Mouse (Mus musculus): ENCODE data around the gene Slc38a7. TPM values are rescaled to one million over a fixed set of nuclear protein-coding genes. Genes with fewer than 3 reads are reported as not detected.
"Not testable (repeated sequence)": the region's sequence is repeated elsewhere in the genome, so short reads cannot be mapped to it uniquely, and the experiment has no call there.

Slc38a7 gene
- polyA plus RNA-seq, 1 experiment from 2014 or later = 14.1 TPM

GRCm38 (mm10) chr8:95837266-95837665 lies 16.1 kb downstream of the Slc38a7 start:
- WGBS = 89% methylated on average over 10 of the region's 10 CpGs

GRCm38 (mm10) chr8:95835891-95836290 lies 17.4 kb downstream of the Slc38a7 start:
- TF ChIP-seq CTCF (IDR thresholded peaks at IDR 0.05; ENCODE audit: low read depth) = no peak
- no peak overlapping the region for H3K4me3 ChIP-seq (ENCODE audit: low read depth, low read length)

More at GRCm38 (mm10) chr8:95837266-95837665, 16.1 kb downstream of the Slc38a7 start:
- Histone ChIP-seq H3K9ac (no peak overlapping the region), H3K9me3 (ENCODE audit: low read depth, low read length) (no peaks in the 10 kb centered on the region), H3K4me2 (no peak overlapping the region), H3K4me1 (ENCODE audit: insufficient read depth) (no peaks in the 10 kb centered on the region), H3K4me3 (ENCODE audit: low read depth, low read length) (no peak overlapping the region), H3K27me3 (ENCODE audit: insufficient read depth, low read length) (no peaks in the 10 kb centered on the region), H3K36me3 (ENCODE audit: insufficient read depth) (peaks cover 22% of the 10 kb centered on the region; the same call in 1 of the 2 replicates), H3K27ac (ENCODE audit: low read depth) (no peak overlapping the region)
- ATAC-seq (ENCODE audit: insufficient read depth) (no peak), DNase-seq (no peak)
- TF ChIP-seq CTCF (IDR thresholded peaks at IDR 0.05; ENCODE audit: low read depth) = no peak

GRCm38 (mm10) chr8:95833435-95833984 lies 19.8 kb downstream of the Slc38a7 start:
- peak; percentile 48 for DNase-seq
- no peak overlapping the region for H3K27ac ChIP-seq (ENCODE audit: low read depth)
- H3K9ac ChIP-seq = peak overlapping the region; percentile 36
- H3K9me3 ChIP-seq (ENCODE audit: low read depth, low read length) = no peaks in the 10 kb centered on the region
- H3K4me3 ChIP-seq (ENCODE audit: low read depth, low read length) = peak overlapping the region; percentile 31
- 0 out of 2 replicates have a peak, but pooled peaks cover 7% of the 10 kb centered on the region for H3K36me3 ChIP-seq (ENCODE audit: insufficient read depth)
- no peaks in the 10 kb centered on the region for H3K4me1 ChIP-seq (ENCODE audit: insufficient read depth)
- peak; percentile 70 for ATAC-seq (ENCODE audit: insufficient read depth)
- 2% methylated on average over 16 of the region's 16 CpGs for WGBS
- no peak for TF ChIP-seq CTCF (IDR thresholded peaks at IDR 0.05; ENCODE audit: low read depth)
- no peaks in the 10 kb centered on the region for H3K27me3 ChIP-seq (ENCODE audit: insufficient read depth, low read length)
- peak overlapping the region; percentile 58 for H3K4me2 ChIP-seq

More at GRCm38 (mm10) chr8:95835891-95836290, 17.4 kb downstream of the Slc38a7 start:
- DNase-seq = no peak
- Histone ChIP-seq H3K9ac (no peak overlapping the region), H3K27me3 (ENCODE audit: insufficient read depth, low read length) (no peaks in the 10 kb centered on the region), H3K4me2 (no peak overlapping the region), H3K9me3 (ENCODE audit: low read depth, low read length) (no peaks in the 10 kb centered on the region), H3K4me1 (ENCODE audit: insufficient read depth) (no peaks in the 10 kb centered on the region), H3K27ac (ENCODE audit: low read depth) (no peak overlapping the region), H3K36me3 (ENCODE audit: insufficient read depth) (0 out of 2 replicates have a peak, but pooled peaks cover 14% of the 10 kb centered on the region)
- 61% methylated on average over 4 of the region's 4 CpGs for WGBS
- no peak for ATAC-seq (ENCODE audit: insufficient read depth)

- no peaks in the 10 kb centered on the region for H3K4me1 ChIP-seq (ENCODE audit: insufficient read depth)
- 0 out of 2 replicates have a peak overlapping the region, but pooled peaks have one; percentile 36 for H3K27ac ChIP-seq (ENCODE audit: low read depth)
- 0 out of 2 replicates have a peak, but pooled peaks cover 7% of the 10 kb centered on the region for H3K36me3 ChIP-seq (ENCODE audit: insufficient read depth)
- peak overlapping the region; percentile 31 for H3K4me3 ChIP-seq (ENCODE audit: low read depth, low read length)
- no peaks in the 10 kb centered on the region for H3K27me3 ChIP-seq (ENCODE audit: insufficient read depth, low read length)
- ATAC-seq (ENCODE audit: insufficient read depth) = peak; percentile 67
- H3K9me3 ChIP-seq (ENCODE audit: low read depth, low read length) = no peaks in the 10 kb centered on the region
- peak; percentile 96 for DNase-seq
- H3K9ac ChIP-seq = peak overlapping the region; percentile 36; the same call in 1 of the 2 replicates
- peak; percentile 94 for TF ChIP-seq CTCF (IDR thresholded peaks at IDR 0.05; ENCODE audit: low read depth)
- peak overlapping the region; percentile 58 for H3K4me2 ChIP-seq
- 16% methylated on average over 16 of the region's 16 CpGs for WGBS
Measured at GRCm38 (mm10) chr8:95832603-95833434, 20.5 kb downstream of the Slc38a7 start.

GRCm38 (mm10) chr8:95830144-95830543 lies 23.2 kb downstream of the Slc38a7 start:
- H3K4me3 ChIP-seq (ENCODE audit: low read depth, low read length) = no peak overlapping the region
- no peak overlapping the region for H3K9ac ChIP-seq
- 54% methylated on average over 3 of the region's 3 CpGs for WGBS
- ATAC-seq (ENCODE audit: insufficient read depth) (no peak), DNase-seq (no peak)
- TF ChIP-seq CTCF (IDR thresholded peaks at IDR 0.05; ENCODE audit: low read depth) = no peak
- no peak overlapping the region for H3K27ac ChIP-seq (ENCODE audit: low read depth)
- no peaks in the 10 kb centered on the region for H3K4me1 ChIP-seq (ENCODE audit: insufficient read depth)
- no peak overlapping the region for H3K4me2 ChIP-seq
- H3K36me3 ChIP-seq (ENCODE audit: insufficient read depth) = no peaks in the 10 kb centered on the region
- H3K27me3 ChIP-seq (ENCODE audit: insufficient read depth, low read length) = no peaks in the 10 kb centered on the region
- H3K9me3 ChIP-seq (ENCODE audit: low read depth, low read length) = no peaks in the 10 kb centered on the region

GRCm38 (mm10) chr8:95825162-95825561 lies 28.2 kb downstream of the Slc38a7 start, which contains the start of gene Sap18b:
Gene Sap18b (plus strand): TSS chr8:95825346.
- 0 out of 2 replicates have a peak within 1 kb of the TSS, but pooled peaks have one; percentile 18 for H3K4me2 ChIP-seq
- not testable (repeated sequence) for H3K27me3 ChIP-seq (ENCODE audit: insufficient read depth, low read length); H3K9me3 ChIP-seq (ENCODE audit: low read depth, low read length); H3K4me1 ChIP-seq (ENCODE audit: insufficient read depth); H3K4me3 ChIP-seq (ENCODE audit: low read depth, low read length); ATAC-seq (ENCODE audit: insufficient read depth); H3K27ac ChIP-seq (ENCODE audit: low read depth); DNase-seq; H3K36me3 ChIP-seq (ENCODE audit: insufficient read depth); H3K9ac ChIP-seq
- 48% methylated on average over 25 of the region's 25 CpGs for WGBS

- Histone ChIP-seq H3K27me3 (ENCODE audit: insufficient read depth, low read length) (no peaks in the 10 kb centered on the region), H3K27ac (ENCODE audit: low read depth) (no peak overlapping the region), H3K4me1 (ENCODE audit: insufficient read depth) (no peaks in the 10 kb centered on the region), H3K9ac (no peak overlapping the region), H3K9me3 (ENCODE audit: low read depth, low read length) (no peaks in the 10 kb centered on the region), H3K4me3 (ENCODE audit: low read depth, low read length) (no peak overlapping the region), H3K4me2 (no peak overlapping the region), H3K36me3 (ENCODE audit: insufficient read depth) (no peaks in the 10 kb centered on the region)
- DNase-seq (no peak), ATAC-seq (ENCODE audit: insufficient read depth) (no peak)
- 61% methylated on average over 3 of the region's 3 CpGs for WGBS
- TF ChIP-seq CTCF (IDR thresholded peaks at IDR 0.05; ENCODE audit: low read depth) = no peak
Measured at GRCm38 (mm10) chr8:95822699-95823098, 30.6 kb downstream of the Slc38a7 start.

Measured in lung, embryonic 14.5 days (tissue).